Mouse (Mus musculus) CD8-positive naive resting alpha-beta T cell, adult 2 months (primary cell): ENCODE measurements at regions not wholly inside any gene's neighbourhood (a gene's known extent, or its start where the extent isn't known, plus 50 kb on each side); places are given as distances from the start of the nearest gene placed in this dataset.
"Not testable (repeated sequence)": the region's sequence is repeated elsewhere in the genome, so short reads cannot be mapped to it uniquely, and the experiment has no call there.

Experiments
- DNase-seq, 2 experiments: peaks; one replicate each; pipeline ENCODE4 v3.0.0; 2022; ENCODE audit warnings: low read depth in 2 of 2, low spot score in 2 of 2

DNA sequence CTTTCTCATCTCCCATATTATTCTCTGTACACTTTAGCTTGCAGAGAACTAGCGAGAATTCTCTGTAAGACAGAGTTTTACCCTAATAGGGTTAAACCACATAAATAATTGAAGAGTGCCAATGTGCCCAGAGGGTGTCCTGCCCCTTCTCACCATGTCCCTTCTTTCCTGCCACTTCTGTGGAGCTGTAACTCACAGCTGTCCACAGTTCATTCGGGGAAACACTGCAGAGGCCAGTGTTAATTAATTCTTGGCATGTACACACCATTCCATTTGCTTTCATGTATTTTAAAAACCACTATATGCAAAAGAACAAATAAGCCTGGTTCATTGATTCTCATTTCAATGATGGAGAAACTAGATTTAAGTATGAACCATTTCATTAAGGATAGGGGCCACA lies 787.8 kb downstream of the Ets1 start:
- DNase-seq = no peak

DNA sequence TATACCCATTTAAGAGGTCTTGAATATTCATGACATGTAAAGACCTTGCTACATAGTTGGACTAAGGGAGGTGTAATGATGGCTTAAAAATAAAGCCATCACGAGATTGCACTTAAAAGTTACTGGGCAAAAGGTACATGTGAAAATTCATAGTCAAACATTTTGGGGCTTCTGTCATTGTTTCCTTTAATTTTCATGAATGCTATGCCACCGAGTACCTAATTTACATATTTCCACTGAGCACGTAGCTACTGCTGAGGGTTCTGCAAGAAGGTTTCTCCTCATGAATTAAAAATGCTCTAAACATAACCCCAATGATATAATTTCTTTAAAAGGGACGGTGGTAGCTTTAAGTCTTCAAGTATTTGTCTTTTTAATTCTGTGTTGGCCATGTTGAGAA lies 800.4 kb downstream of the Ets1 start:
- no peak for DNase-seq

DNA sequence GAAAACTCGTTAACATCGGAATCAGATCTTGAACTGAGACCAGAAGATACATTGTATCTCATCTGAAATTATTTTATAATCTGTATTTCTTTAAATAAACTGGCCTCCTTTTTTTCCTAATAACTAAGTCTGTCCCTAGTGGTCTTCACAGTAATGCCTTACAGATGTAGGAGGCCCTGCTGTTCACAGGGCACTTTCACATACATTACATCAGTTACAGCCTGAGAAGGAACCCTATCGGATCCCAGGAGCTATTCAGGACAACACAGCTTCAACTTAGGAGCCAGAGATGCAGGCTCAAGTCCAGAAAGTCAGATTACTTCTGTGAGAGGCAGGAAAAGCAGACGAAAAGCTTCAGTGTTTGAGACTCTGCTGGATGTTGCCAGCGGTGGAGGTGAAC lies 806.2 kb downstream of the Ets1 start:
- no peak for DNase-seq

DNA sequence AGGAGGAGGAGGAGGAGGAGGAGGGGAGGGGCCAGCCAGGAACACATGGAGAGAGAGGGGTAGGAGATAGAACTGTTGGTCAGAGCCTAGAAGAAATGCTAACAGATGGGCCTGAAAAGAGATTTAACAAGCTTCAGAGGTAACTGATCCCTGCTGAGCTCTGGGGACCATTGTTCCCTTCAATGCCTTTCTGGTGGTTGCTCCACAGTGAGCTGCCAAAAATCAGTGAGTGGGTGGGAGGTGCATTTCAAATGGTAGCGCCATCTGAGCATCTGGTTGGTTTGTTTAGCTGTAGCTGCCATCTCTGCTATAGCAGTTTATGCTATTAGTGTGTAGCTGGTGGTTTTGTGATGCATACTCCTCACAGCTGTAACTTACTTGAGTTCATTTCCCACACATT lies 809.9 kb downstream of the Ets1 start:
- no peak for DNase-seq

GRCm38 (mm10) chr9:33475106-33475505 lies 839.1 kb downstream of the Ets1 start:
- no peak for DNase-seq

DNA sequence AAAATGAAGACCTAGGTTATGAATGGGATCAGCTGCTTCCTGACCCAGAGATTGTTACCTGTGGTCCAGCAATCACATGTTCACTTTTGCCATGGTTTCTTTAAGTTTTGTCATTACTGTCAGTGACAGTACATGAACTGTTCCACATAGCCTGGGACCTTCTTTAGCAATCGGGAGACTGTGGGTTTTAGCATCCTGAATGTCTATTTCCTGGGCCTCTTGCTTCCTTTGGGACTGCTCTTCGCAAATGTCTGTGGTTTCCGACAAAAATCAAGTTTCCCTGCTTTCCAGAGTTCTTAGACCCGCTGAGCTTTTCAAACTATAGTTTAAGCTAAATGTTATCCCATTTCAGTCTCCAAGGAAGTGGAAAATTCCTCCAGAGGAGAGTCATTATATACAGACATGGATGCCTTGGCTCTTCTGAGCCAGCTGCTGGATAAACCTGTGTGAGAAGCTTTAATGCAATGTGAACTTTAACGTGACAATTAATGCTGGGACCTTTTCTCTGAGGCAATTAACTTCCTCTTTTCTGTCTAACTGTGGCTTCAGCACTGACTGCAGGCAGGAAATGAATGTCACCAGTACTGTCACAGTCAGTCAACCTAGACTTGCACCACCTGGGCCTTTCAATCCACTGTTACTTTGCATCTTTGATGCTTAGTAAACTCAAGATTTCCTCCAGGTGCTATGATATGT lies 847.0 kb downstream of the Ets1 start:
- DNase-seq = no peak

GRCm38 (mm10) chr9:33483541-33483846 lies 847.5 kb downstream of the Ets1 start:
- DNase-seq = no peak

DNA sequence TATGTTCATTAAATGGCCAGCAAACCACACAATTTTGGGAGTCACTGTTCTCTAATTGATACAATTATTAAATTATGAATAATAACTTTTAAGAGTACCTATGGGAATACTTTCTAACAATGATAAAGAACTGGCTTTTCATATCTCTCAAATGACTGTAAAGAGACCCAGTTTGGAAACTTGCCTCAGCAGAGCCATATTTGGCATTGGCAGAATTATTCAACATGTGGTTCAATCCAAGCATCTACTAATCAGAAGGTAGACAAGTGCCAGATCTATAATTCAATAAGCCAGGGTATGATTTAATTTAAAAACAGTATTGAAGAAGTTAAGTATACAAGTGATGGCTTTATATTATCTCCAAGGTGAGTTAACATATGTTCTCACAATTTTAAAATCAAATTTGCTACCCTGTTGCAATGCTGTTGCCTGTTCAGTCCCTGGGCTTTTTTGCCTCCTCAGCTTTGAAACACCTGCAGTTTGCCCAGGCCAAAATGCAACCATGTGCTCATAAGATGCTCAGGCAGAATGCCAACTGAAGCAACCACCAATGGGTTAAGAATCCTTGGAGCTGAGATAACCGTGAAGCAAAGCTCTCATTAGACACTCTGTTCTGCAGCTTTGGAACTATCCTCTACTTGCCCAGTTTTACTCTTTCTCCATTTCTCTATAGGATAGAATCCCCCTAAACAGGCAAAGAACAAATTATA lies 897.2 kb downstream of the Ets1 start:
- no peak for DNase-seq

- no peak for DNase-seq
Measured at GRCm38 (mm10) chr9:33543301-33543700, 907.3 kb downstream of the Ets1 start.

DNA sequence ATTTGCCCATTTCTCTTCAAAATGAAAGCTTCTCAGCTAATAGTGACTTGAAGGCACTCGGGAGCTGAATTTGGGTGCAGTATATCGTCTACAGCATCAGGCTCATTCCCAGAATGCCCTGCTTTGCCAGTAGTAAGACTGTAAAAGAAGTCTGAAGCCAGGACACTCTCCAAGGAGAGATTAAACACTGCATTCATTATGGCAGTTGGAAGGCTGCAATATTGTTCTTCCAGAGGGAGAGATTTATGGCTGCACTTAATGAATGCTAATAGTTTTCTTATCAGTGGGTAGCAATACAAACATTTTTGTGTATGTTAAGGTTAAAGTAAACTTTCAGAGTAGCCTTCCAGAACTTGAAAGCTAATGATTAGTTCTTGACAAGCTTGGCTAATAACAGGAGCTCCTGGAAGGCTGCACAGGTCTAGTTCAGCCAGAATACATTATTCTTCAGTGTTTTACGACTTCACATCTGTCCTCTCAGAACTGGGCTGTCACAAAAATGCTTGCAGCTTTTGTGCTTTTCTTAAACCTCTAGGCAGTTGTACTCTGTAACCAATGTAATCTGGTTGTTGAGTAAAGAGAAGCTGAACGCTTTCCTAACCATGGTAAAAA lies 910.2 kb downstream of the Ets1 start:
- DNase-seq = no peak

DNA sequence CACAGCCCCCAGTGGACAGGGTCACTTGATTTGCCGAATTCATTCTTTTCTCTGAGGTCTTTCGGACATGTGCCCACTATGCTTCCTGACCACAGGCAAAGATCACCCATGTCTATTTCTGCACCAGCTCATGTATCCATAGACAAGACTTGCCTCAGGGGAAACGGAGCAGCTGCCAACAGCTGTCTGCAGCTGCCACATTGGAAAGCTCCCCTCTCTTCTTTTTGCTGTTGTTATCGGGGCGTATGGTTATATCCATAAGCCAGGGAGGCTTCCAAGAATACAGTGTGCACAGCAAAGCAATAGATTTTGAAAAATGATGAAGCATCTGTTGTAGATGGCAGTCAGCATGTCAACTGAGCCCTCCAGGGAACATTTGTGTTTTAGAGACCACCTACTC lies 913.4 kb downstream of the Ets1 start:
- DNase-seq = no peak

- no peak for DNase-seq
Measured at GRCm38 (mm10) chr9:33571990-33572389, 913.7 kb upstream of the Kirrel3 start.

DNA sequence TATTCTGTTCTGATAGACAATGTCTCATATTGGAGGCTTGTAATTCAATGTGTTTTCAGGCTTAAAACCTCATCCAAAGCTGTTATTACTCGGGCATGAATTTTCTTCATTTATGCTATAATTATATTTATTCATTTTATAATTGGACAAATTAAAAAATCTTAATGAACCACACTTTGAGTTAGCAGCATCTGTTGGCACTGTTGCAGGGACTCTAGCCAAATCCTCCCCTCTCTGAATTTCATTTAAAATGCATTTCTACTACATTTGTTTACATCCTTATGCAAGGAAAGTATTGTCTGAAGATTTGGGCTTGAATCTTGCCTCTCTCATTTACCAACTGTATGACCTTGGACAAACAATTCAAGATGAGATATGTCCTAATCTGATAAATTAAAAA lies 874.2 kb upstream of the Kirrel3 start:
- DNase-seq = no peak

DNA sequence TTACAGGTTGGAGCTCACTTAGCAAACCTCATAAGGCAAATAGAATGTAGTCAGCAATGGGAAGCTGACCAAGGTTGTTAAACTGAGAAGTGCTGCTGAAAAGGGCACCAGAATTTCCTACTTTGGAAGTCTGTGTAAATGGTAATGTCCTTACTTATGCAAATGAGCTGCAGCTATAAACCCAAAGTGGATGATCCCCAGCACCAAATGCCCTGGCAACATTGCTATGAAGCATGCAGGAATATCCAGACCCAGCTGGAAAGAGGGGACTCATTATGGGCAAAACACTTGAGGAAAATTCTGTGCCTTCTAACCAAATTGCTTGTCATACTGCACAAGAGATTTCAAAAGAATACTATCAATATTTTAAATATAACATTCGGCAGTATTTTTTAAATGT lies 861.3 kb upstream of the Kirrel3 start:
- DNase-seq = no peak

GRCm38 (mm10) chr9:33629731-33630473 lies 855.8 kb upstream of the Kirrel3 start:
- no peak for DNase-seq

DNA sequence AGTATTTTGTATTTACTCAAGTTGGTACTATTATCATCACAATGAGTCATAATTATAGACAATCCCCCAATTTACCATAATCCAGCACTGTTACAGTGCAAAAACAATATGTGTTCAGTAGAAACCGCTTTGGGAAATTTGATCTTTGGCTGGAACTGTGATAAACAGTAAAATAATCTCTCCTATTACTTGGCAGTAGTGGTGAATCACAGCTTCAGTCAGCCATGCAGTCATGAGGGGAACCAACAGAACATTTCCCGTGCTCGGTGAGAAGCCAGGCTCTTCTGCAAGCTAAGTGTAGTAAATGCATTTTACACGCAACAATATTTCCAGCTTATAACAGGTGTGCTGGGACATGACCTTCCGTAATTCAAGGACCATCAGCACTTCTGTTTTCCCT lies 822.7 kb upstream of the Kirrel3 start:
- DNase-seq = no peak

- DNase-seq = no peak
Measured at GRCm38 (mm10) chr9:33681129-33681528, 804.6 kb upstream of the Kirrel3 start.

GRCm38 (mm10) chr9:33691731-33692130 lies 794.0 kb upstream of the Kirrel3 start:
- no peak for DNase-seq

DNA sequence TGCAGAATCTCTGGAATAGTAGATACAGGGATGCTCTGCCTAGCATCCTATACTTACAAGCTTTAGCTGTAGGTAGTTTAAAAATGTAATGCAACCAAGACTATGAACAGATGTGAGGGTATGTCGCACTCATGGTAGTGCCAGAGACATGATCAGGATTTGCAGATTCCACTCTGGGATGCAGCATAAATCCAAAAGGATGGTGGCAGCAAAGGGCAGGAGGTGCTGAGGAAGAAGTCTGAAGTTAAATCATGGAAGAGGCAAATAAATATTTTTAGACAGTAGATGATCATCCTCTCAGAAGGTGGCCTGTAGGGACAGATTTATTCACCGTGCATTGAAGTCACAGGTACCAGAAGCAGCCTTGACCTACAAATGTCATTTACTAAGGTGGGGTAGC lies 768.1 kb upstream of the Kirrel3 start:
- DNase-seq = no peak

GRCm38 (mm10) chr9:33724811-33725210 lies 760.9 kb upstream of the Kirrel3 start:
- DNase-seq = no peak

GRCm38 (mm10) chr9:33728058-33728457 lies 757.6 kb upstream of the Kirrel3 start:
- not testable (repeated sequence) for DNase-seq

- no peak for DNase-seq
Measured at GRCm38 (mm10) chr9:33760701-33761100, 725.0 kb upstream of the Kirrel3 start.
